Mouse (Mus musculus) ES-CJ7 (cell line): ENCODE results near the gene Zkscan1.
A peak's percentile ranks its signal among the peaks of the same experiment; 100 is the strongest.

Experiments
- DNase-seq: peaks from one replicate; pipeline ENCODE4 v3.0.0; 2011; ENCODE audit warnings: low read depth, low spot score

Zkscan1 gene

DNA sequence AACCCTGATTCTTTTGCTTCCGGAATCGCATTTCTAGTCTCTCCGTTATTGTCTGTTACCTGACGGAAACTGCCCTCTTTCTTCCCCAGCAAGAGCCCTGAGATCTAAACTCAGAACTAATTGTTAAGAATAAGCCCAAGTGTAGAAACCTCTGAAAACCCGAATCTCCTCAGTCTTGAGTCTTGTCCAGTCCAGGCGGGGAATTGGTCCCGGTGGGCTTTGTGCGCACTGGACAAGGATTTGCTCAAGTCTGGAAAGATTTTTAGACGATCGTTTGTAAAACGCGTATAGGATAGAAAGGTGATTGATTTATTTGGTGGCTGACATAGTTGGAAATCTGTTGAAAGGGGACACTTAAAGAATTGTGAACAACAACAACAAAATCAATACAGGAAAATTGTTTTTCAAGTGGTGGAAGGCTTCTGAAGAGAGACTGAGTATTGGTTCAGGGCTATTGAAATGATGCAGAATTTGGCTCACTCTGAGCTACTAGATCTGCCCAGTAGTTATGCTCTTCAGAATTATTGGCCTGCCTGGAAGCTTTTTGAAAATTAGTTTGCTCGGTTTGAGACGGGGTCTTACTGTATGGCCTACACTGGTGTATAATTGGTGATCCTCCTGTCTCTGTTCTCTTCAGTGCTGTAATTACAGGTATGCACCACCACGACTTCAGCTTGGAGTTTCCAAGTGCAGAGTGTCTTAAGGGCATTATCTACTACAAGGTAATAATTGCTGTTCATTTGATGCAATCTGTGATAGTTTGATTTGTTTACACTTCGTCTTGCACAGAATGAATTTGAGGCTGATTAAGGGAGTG is 32.5 kb downstream of the Zkscan1 start:
- DNase-seq: peak; percentile 38

DNA sequence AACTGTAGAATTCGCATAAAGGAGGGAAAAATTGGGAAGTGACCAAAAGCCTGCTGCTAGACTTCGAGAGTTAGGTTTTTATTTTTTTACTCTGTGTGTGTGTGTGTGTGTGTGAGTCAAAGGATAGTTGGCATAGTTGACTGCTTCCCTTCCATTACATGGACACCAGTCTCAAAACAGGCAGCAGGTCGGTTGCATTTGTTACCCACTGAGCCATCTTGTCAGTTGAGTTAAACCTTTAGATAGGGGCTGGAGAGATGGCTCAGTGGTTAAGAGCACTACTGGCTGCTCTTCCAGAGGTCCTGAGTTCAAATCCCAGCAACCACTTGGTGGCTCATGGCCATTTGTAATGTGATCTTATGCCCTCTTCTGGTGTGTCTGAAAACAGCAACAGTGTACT is 33.2 kb downstream of the Zkscan1 start:
- no peak for DNase-seq

DNA sequence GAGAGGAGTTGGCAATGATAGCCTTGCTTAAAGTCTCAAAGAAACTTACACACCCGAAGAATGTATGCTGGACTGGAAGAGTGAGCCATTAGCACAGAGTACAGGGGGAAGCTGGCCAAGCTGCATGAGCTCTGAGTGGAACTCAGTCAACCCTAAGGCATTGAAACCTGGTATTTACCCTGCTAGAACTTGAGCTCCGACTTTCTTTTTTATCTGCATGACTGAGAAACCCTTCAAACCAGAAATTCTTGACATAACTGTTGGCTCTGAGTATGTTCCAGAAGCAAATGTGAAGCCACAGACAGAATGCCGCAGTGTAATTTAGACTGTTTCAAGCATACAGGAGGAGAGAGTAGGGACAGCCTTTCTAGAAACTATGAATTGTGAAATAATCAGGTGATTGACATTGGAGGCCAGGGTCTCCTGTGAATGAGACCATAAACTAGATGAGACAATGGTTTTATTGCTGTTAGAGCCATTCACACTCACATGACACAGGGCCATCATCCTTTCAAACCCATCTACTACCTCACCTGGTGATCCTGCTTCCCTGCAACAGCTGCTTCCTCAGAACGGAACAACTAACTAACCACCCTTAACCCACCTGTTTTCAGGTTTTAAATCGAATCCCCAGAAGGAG is 47.7 kb downstream of the Zkscan1 start:
- DNase-seq: no peak

DNA sequence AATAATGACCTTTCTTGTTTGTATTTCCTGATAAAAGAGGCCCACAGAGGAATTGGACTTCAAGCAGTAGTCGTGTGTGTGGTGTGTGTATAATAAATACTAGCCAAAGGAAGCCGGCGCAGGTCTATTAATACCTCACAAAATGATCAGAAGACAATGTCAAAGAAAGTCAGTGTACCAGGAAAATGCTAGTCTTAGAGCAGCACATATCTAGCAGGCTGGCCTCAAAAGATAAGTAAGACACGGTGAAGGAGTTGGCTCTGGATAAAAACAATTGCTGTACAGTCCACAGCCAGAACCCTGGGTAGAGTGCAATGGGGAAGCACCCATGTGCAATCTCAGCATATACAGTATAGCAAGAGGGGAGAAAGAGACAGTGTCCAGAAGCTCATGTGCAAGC is 52.4 kb downstream of the Zkscan1 start:
- DNase-seq: no peak

DNA sequence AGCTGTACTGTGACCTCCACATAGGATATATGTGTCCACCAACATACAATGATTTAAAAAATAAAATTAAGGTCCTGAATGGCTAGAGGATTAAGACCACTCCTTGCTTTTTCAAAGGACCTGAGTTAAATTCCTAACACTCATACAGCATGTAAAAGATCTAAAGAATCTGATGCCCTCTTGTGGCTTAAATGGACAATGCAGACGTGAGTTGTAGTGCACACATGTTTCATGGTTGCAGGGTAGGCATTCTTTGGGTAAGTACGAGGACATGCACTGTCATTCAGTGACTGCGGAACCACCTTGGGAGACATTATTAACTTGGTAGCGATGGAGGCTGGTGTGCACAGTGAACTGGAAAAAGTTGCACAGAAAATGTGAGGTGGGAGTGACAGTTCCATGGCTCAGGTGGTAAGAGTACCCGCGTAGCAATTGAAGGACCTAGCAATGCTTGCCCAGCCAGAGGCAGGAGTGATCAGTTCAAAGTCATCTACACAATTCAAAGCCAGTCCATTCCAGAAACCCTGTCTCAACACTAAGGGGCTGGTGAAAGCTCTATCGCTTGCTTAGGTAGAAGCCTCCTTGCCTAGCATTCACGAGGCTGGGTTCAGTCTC is 53.2 kb downstream of the Zkscan1 start:
- DNase-seq: peak; percentile 70

DNA sequence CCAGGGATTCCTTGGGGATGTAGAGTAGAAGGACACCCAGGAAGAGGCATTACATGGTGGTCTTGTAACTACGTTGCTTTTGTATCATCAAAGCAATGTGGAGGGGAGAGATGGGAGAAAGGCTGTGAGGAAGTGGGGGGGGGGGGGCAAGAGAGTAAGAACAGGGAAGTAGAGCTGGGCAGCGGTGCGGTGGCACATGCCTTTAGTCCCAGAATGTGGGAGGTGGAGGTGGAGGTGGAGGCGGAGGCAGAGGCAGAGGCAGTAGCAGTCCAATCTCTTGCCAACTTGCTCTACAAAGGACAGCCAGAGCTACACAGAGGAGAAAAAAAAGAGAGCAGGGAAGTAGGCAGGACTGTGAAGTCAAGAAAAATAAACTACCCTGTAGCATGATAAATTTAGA is 53.7 kb downstream of the Zkscan1 start:
- DNase-seq: no peak

DNA sequence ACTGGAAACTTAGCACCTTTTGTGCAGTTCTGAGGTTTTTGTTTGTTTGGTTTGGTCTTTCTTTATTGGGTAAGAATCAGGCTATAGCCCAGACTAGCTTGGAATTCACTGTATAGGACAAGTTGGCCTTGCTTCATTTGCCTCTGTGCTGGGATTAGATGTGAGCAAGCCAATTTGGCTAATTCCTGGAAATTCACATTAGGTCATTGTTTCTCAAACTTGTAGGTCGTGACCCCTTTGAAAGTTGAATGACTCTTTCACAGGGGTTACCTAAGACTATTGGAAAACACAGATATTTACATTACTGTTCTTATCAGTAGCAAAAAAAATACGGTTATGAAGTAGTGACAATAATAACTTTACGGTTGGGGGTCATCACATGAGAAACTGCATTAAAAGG is 69.5 kb downstream of the Zkscan1 start:
- no peak for DNase-seq

DNA sequence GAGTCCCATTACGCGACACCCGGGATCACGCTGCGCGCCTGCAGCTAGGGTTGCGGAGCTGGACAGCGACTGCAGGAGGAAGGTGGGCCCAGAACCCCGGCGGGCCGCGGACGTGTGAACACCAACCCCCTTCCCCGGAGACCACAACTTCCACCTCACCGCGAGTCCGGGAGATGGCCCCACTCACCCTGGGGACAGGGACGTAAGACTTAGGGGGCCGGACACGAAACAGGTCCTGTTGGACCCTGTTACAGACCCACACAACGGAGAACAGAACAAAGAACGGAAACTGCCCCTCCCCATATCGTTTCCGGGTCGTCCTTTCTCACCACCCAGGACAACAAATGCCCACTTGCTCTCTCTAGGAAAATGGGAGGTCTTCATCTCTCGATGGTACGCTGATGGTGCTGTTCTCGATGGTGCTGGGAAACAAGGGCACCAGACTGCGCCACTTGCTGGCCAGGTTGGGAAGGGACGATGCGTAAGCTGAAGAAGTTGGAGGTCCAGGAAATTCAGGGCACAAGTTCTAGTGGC is 70.6 kb downstream of the Zkscan1 start, which contains the start of gene Zfp113:
TSS of gene Zfp113 (minus strand) at position 302 of the 534 bp plus-strand sequence.
- DNase-seq: peak; percentile 99
